Mouse (Mus musculus) erythroblast, embryonic 14.5 days (primary cell): ENCODE results near the gene Tmem175. TPM values are rescaled to one million over a fixed set of nuclear protein-coding genes. Genes with fewer than 3 reads are reported as not detected.
A peak's percentile ranks its signal among the peaks of the same experiment; 100 is the strongest.

ENCODE experiments used
- H3K27me3 ChIP-seq: 2 replicates; pipeline ENCODE4 v1.6.1; 2012; ENCODE audit warnings: inconsistent platforms; ENCODE audit not compliant: control insufficient read depth
- H3K36me3 ChIP-seq: 2 replicates; pipeline ENCODE4 v1.6.1; 2012; ENCODE audit warnings: mild to moderate bottlenecking, inconsistent platforms; ENCODE audit not compliant: control insufficient read depth
- H3K4me1 ChIP-seq: 2 replicates; pipeline ENCODE4 v1.6.1; 2012; ENCODE audit warnings: inconsistent platforms; ENCODE audit not compliant: control insufficient read depth
- H3K4me3 ChIP-seq: replicated peaks from 2 replicates; pipeline ENCODE3; 2012; ENCODE audit warnings: moderate library complexity, mild to moderate bottlenecking, inconsistent platforms
- H3K9me3 ChIP-seq: 2 replicates; pipeline ENCODE4 v1.6.1; 2012; ENCODE audit warnings: low read length, inconsistent platforms, mixed read lengths; ENCODE audit not compliant: control insufficient read depth
- GATA1 ChIP-seq: IDR thresholded peaks from 2 replicates; pipeline ENCODE4 v1.6.1; 2012; ENCODE audit warnings: low read length, inconsistent platforms, mixed read lengths
- TAL1 ChIP-seq: IDR thresholded peaks from 3 replicates; pipeline ENCODE4 v1.6.1; 2012; ENCODE audit warnings: low read length, inconsistent platforms, mixed read lengths
- polyA plus RNA-seq: library from polyadenylated mRNA; stranded (reverse); fragments of >175 nt; gene quantifications from 2 replicates; pipeline ENCODE4 v1.2.3, GENCODE M21; 2012

Tmem175 gene
- polyA plus RNA-seq, 1 experiment: 0.09 TPM

DNA sequence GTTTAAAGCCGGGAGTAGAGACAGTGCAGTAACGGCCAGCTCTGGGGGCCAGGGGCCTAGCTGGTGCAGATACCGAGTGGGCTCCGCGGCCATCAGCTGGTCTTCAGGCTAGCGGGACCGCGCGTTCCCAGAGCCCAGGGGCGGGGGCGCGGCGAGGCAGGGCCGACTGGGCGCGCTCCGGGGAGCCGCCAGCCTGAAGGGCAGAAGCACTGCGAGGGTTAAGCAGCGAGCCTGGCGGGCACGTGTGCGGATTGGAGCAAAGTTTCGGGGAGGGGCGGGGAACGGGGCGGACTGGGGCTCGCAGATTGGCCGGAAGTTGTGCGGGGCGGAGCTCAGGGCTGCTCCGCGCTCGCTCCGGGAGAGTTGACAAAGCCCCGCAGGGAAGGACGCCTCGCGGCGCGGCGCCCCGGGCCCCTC is 64.3 kb downstream of the Tmem175 start:
- Histone ChIP-seq H3K4me3 (peak overlapping the region; percentile 82), H3K27me3 (no peaks in the 10 kb centered on the region; the same call in 1 of the 2 replicates), H3K36me3 (peaks cover 4% of the 10 kb centered on the region), H3K9me3 (no peaks in the 10 kb centered on the region), H3K4me1 (peaks cover 54% of the 10 kb centered on the region)
- TF ChIP-seq TAL1 (no peak), GATA1 (no peak)

DNA sequence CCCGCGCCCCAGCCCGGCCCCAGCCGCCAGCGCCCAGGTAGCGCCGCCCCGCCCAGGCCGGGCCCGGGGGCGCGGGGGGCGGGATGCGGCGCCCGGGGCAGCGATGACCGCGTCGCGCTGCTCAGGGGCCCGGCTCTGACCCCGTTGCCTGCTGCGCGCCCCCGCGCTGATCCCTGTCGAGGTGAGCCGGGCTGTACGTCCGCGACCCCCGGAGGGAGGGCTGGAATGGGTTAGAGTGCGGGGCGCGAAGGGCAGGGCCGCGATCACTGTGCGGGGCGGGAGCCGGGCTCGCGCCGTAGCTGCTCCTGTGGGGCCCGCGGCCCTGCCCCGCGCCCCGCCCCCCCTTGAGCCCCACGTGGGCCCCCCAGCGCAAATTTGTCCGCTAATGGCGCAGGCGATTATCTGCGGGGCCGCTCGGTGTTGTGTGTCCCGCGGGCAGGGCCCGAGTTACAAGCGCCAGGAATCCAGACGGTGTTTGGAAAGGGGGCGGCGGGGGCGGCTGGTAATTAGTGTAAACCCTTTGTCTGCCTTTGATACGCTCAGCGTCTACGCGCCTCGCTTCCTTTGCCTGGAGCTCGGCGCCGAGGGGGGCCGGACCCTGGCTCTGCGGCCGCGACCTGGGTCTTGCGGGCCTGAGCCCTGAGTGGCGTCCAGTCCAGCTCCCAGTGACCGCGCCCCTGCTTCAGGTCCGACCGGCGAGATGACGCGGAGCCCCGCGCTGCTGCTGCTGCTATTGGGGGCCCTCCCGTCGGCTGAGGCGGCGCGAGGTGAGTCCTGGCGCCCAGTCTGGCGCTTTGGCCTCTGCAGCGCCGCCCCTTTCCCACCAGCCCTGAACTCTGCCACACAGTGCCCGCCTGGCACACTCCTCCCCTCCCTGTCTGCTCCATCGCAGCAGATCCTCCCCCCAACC is 65.0 kb downstream of the Tmem175 start:
- no peaks in the 10 kb centered on the region; the same call in 1 of the 2 replicates for H3K27me3 ChIP-seq
- H3K9me3 ChIP-seq: no peaks in the 10 kb centered on the region
- H3K4me3 ChIP-seq: peak overlapping the region; percentile 82
- H3K36me3 ChIP-seq: peaks cover 6% of the 10 kb centered on the region
- TF ChIP-seq TAL1 (no peak), GATA1 (no peak)
- H3K4me1 ChIP-seq: peaks cover 54% of the 10 kb centered on the region

- TF ChIP-seq TAL1: no peak
- TF ChIP-seq GATA1: no peak
- peaks cover 54% of the 10 kb centered on the region for H3K4me1 ChIP-seq
- H3K27me3 ChIP-seq: no peaks in the 10 kb centered on the region; the same call in 1 of the 2 replicates
- H3K36me3 ChIP-seq: peaks cover 6% of the 10 kb centered on the region
- H3K9me3 ChIP-seq: no peaks in the 10 kb centered on the region
- no peak overlapping the region for H3K4me3 ChIP-seq
These were observed 66.3 kb downstream of the Tmem175 start for GRCm38 (mm10) chr5:108695861-108696260.

DNA sequence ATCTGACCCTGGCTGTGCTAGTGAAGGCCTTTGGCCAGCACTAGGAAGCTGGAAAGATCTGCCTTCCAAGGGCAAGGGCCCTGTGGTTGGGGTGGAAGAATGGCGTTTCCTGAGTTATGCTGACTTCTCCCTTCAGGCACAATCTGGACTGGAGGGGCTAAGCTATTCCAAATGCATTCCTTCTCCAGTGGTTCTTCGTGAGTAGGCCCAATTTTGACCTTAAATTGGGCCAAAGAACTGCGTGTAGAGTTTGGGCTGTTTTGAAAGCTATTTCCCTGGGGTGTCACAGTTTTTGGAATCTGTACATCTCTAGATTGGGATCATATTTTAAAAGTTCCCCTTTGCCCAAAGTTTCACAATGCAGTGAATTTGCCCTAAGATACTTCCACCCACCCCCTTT is 67.0 kb downstream of the Tmem175 start:
- Histone ChIP-seq H3K9me3 (no peaks in the 10 kb centered on the region), H3K4me3 (no peak overlapping the region), H3K4me1 (peaks cover 50% of the 10 kb centered on the region)

GRCm38 (mm10) chr5:108697341-108697753 is 67.8 kb downstream of the Tmem175 start:
- peaks cover 42% of the 10 kb centered on the region for H3K4me1 ChIP-seq
- H3K27me3 ChIP-seq: no peaks in the 10 kb centered on the region; the same call in 1 of the 2 replicates
- TF ChIP-seq GATA1 (no peak), TAL1 (no peak)
- no peaks in the 10 kb centered on the region for H3K9me3 ChIP-seq
- H3K4me3 ChIP-seq: no peak overlapping the region
- H3K36me3 ChIP-seq: peaks cover 10% of the 10 kb centered on the region

More for the DNA sequence above, 67.0 kb downstream of the Tmem175 start:
- Histone ChIP-seq H3K36me3 (peaks cover 7% of the 10 kb centered on the region), H3K27me3 (no peaks in the 10 kb centered on the region; the same call in 1 of the 2 replicates)
- no peak for TF ChIP-seq TAL1
- no peak for TF ChIP-seq GATA1

Other genes starting within 250 kb of the Tmem175 start
- gene Pde6b, start 241.4 kb upstream of the Tmem175 start, polyA plus RNA-seq: not detected in 2 replicates
- 22.6 and 24.2 TPM in 2 replicates for gene Atp5k, start 195.3 kb upstream of the Tmem175 start, polyA plus RNA-seq
- gene Mfsd7a, start 180.9 kb upstream of the Tmem175 start, polyA plus RNA-seq: not detected in 2 replicates
- 0.36 and 0.60 TPM in 2 replicates for gene Pcgf3, start 168.5 kb upstream of the Tmem175 start, polyA plus RNA-seq
- 0.05 TPM in 1 of 2 replicates, not detected in the other for gene Cplx1, start 79.7 kb upstream of the Tmem175 start, polyA plus RNA-seq
- 5.2 and 6.8 TPM in 2 replicates for gene Gak, start within 50 bp of the Tmem175 start, polyA plus RNA-seq
- 0.06 and 0.07 TPM in 2 replicates for gene Idua, start 30.6 kb downstream of the Tmem175 start, polyA plus RNA-seq
- 0.08 and 0.16 TPM in 2 replicates for gene Dgkq, start 39.9 kb downstream of the Tmem175 start, polyA plus RNA-seq
- 0.47 and 0.59 TPM in 2 replicates for gene Slc26a1, start 45.8 kb downstream of the Tmem175 start, polyA plus RNA-seq
- 1.8 and 2.4 TPM in 2 replicates for gene Fgfrl1, start 62.6 kb downstream of the Tmem175 start, polyA plus RNA-seq
- gene Rnf212, start 145.2 kb downstream of the Tmem175 start, polyA plus RNA-seq: 0.31 and 1.1 TPM in 2 replicates
- gene Tmed11, start 165.6 kb downstream of the Tmem175 start, polyA plus RNA-seq: not detected in 2 replicates
- not detected in 2 replicates for gene Vmn2r8, start 179.1 kb downstream of the Tmem175 start, polyA plus RNA-seq
- gene Vmn2r9, start 222.8 kb downstream of the Tmem175 start, polyA plus RNA-seq: 0.01 TPM in 1 of 2 replicates, not detected in the other